Mouse (Mus musculus): ENCODE measurements at regions not wholly inside any gene's neighbourhood (a gene's known extent, or its start where the extent isn't known, plus 50 kb on each side); places are given as distances from the start of the nearest gene placed in this dataset.
A peak's percentile ranks its signal among the peaks of the same experiment; 100 is the strongest.

DNA sequence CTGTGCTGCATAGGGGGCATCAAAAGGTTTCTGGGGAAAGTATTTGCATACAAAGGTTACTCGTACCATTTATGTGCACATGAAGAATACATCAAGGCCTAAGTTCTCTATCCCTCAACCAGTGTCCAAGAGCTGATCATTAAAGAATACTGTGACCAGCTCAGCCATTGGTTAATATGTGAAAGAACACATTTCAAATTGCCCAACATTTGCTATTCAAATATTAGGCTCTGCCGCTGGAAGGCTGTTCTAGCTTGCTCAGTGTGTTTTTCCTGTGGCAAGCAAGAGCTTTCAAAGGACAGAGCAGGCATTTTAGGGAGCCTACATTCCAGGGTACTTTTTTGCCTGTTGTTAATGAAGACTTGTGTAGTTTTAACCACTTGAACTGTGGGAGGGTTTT, 220.8 kb downstream of the Ahr start:
- DNase-seq = no peak

DNA sequence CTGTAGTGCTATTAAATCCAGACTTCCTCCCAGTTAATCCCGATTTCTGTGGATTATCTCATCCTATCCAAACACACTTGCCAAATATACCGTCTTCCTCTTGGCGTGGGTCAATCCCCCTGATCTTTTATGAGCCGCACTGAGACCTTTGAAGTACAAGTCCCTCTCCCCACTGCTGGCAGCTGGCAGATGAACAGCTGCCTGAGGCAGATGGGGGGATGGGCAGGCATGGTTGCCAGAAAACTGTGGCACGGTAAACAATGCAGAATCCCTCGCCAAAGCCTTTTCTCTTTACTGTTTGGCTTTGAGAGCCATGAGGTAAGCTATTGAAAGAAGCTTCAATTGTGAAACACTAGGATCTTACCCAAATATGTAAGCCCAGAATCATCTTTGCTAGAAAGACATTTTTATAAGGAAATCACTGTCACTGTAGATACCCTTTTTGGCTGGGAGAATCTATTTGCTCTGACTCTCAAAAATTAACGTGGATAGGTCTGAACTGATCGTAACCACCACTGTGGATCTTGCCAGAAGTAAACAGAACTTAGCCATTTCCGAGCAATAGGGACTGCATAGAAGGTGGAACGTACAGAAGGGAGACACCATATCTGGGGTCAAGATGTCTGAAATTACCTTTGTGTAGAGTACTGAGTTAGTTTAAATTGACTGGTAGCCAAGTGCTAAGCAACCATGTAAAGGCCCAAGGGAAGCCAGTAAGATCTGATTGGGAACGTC, 221.5 kb downstream of the Ahr start:
- peak; percentile 7 to 19 for DNase-seq

GRCm38 (mm10) chr12:35308537-35308936, 226.3 kb downstream of the Ahr start:
- DNase-seq = no peak

- DNase-seq = no peak
Measured at GRCm38 (mm10) chr12:35303764-35304717, 230.8 kb downstream of the Ahr start.

DNA sequence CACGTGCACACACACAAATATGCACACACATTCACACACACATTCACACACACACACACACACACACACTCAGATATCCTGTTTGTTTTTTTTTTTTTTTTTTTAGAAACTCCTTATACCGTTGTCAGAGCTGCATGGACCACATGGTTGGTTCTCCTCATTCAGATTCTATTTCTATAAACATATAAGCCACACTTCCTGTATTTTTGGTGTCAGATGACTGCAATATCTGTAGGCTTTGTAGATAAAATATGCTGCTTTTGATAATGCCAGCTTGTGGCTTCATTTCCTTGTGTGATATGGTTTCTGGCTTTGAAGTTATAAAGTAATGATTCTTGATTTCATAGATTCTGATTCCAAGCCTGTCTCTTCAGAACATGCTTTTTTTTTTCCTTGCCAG, 231.7 kb downstream of the Ahr start:
- no peak for DNase-seq

DNA sequence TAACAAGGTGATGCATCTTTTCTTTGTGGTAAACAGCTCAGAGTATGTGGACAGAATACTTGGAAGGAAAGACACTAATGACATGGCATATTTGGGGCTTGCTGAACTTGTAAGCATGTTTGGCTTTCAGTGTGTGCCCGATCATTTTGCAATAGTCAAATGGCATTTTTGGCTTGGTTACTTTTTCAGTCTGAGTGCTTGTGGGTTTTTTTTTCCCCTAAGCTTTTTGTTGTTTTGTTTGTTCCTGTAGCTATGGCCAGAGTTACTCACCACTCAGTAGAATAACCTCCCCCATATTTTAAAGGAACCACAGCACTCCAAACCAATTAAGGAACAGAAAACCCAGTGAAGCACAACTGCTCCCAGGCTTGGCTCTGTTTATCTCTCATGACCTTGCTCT, 240.2 kb downstream of the Ahr start:
- DNase-seq = no peak

DNA sequence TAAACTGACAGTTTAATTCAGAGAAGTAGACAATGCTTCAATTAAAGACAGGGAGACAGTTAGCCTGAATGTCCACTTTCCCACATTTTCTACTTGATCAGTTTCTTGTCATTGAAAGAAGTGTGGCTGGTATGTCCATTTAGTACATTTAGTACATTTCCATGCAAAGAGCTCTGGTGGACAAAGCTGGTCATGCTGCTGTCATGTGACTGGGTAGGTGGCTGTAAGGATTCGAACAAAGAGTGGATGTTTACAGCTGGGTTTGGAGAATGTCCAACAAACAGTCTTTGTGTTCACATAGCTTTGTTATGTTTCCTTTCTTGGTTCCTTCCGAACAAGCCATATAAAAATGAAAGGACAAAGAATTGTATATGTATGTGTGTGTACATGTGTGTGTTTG, 241.3 kb downstream of the Ahr start:
- no peak for DNase-seq

DNA sequence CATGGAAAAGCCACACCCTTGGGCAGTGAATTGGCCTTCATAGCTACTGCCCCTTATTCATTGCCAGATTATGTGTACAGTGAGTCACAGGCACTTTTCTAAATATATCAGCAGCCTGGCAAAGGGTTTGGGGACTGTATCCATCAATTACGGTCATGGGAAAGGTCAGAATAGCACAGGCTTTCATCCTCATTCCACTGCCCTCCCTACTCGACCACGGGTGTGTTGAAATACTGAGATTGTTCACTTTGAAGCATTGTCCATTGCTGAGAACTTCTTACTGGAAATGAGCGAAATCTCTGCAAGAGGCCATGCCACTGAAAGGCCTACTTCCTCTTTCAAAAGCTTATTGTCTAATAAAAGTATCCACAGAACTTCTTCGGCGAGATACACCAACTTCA, 242.9 kb downstream of the Ahr start:
- no peak for DNase-seq

GRCm38 (mm10) chr12:35287974-35288373, 241.0 kb downstream of the Snx13 start:
- peak in 1 of 2 experiments; percentile 36 for DNase-seq

GRCm38 (mm10) chr12:35287570-35287969, 240.6 kb downstream of the Snx13 start:
- DNase-seq = no peak

DNA sequence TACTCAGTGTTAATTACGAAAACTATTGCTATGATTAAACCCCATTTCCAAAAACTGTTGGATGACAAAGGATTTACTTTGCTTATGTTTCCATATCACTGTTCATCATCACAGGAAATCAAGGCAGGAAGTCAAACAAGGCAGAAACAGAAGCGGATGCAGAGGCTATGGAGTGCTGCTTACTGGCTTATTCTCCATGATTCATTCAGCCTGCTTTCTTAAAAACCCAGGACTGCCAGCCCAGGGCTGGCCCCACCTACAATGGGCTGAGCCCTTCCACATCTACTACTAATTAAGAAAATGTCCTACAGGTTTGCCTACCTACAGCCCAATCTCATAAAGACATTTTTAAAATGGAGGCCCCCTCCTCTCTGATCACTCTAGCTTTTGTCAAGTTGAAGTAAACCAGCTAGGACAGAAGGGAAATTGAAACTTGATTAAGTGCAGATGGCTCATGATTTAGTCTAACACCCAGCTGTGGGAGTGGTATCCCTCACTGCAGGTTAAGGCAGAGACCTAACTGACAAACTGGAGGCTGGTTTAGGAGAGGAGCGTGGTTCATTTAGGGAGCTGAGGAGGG, 240.1 kb downstream of the Snx13 start:
- no peak for DNase-seq

DNA sequence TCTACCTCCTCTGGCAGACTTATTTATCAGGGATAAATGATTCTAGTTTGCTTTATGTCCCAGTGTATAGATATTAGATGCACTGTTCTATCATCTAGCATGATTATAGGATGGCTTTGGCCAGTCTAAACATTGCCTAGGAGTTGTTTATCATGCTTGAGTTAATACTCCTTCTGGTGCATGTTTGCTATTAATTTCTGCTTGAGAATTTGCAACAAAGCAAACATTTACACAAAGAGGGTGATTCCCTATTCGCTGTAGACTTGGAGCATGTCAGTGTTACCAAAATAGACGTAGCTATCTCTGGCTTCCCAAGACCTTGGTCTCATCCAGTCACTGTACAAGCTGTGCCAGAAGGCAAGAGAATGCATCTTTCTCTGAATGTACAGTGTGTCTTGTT, 237.4 kb downstream of the Snx13 start:
- DNase-seq = no peak

- DNase-seq = no peak
Measured at GRCm38 (mm10) chr12:35283925-35284324, 236.9 kb downstream of the Snx13 start.

DNA sequence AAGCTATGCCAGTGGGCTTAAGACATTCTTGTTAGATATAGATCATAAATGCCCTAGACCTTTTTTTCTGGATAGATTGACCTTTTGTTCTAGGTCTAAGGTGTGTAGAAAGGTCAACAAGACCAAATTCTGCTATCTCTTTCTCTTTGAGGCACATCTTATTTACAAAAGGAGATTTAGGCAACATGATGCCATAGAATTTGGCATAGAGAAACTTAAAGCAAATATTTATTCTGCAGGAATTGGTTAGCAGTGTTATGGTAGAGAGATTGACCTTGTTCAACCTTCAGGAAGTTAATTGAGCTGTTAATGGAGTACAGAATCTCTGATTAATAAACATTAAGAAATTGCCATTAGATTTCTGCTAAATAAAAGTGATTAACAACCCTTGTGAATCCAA, 236.4 kb downstream of the Snx13 start:
- no peak for DNase-seq

DNA sequence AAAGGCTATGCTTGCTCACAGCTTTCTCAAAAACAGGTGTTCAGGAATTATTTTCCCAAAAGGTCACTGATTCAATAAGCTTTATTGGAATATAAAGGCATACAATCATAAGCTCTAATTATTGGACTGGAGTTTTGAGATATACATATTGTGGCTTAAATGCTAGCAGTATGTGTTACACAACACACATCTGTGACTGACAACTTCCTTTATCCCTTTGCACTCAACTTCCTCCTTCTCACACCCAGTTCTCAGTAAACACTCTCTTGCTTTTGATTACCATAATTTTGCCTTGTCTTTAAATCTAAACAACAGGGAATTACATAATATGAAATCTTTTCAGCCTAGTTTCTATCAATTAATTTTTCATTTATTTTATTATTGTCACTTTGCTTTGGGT, 222.5 kb downstream of the Snx13 start:
- no peak for DNase-seq

DNA sequence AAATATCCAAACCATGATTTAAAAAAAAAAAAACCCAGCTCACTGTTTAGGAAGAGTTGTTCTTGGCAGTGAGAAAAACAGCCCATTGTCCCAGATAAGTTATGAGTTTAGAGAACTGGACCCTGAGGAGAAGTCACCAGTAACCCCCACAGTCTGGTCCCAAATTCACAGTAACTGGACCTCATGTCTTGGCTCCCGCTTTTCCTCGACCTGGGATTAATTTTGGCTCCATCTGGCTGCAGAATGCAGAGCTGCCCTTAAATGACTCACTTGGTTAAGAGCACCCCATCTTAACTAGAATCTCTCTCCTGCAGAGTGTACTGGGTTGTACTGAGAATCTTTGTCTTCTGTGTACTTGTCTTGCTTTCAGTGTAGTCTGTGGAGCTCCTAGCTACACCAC, 221.0 kb downstream of the Snx13 start:
- no peak for DNase-seq

- no peak for DNase-seq
Measured at GRCm38 (mm10) chr12:35267023-35267654, 220.2 kb downstream of the Snx13 start.

DNA sequence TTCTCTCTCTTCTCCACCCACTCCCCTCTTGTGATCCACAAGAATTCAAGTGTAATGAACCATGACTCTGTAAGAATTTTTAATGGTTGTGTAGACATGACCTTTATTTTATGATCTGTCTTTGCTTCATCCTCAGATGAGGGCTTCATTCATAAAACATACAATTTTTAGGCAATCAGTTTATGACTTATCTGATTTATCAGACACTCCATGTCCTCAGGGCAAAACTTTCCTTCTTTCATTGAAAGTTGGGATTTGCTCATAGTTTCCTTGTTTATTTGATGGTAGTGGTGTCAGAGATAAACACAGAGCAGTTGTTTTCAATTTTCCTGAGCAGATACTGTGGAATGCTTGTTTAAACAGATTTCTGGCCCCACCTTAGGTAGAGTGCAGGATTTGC, 212.8 kb downstream of the Snx13 start:
- DNase-seq = no peak

DNA sequence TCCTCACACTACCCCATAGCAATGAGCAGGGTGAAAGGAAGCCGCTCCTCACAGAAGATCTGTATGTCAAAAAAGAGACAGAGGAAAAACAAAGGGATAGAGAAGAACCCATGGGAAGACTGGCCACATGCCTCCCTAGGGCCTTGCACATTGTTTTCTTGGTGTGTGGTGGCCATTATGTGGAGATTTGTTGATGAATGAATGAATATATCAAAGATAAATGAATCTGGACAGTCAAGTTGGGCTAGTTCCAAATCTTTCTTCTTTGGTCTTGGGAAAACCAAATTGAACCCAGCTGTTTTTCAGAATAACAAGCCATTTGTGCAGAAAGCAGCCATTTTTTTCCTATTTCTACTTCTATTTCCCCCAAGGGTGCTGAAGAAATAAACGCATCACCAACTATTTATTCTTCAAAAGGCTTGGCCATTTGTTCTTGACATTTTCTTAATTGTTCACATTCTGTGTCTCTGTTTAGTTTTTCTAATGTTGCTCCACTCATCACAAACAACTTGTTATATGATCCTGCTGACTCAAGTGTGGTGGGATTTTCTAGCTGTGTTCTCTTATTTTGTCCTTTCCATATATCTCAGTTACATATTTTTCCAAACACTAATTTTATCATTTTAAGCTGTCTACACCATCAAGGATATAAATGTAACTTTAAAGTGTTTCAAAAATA, 208.9 kb downstream of the Snx13 start:
- no peak for DNase-seq

DNA sequence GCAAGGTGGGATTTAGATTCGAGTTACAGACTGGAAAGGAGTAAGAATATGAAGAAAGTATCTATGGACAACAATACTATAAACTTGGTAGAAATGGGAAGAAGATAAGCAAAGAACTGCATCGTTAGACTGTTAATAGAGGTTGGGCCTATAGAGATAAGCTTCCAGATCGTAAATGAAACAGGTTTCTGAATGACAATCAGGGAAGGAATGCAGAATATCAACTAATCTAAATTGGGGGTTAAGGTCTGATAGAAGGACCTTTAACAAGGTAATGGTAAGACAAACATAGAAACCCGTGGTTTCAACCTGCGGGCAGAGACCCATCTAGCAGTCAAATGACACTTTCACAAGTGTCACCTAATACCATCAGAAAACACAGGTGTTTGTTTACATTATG, 201.5 kb downstream of the Snx13 start:
- DNase-seq = no peak

GRCm38 (mm10) chr12:35246226-35247014, 199.4 kb downstream of the Snx13 start:
- no peak for DNase-seq

- peak in 1 of 2 experiments; percentile 25 for DNase-seq
Measured at GRCm38 (mm10) chr12:35232322-35232673, 185.3 kb downstream of the Snx13 start.

Measured in cerebellum, postnatal 25 days (tissue).